9 mouse cellular contexts compared by ENCODE assay signal in genomic region chr14:72042881-72043236, GRCm38 (mm10).
A peak's percentile ranks its signal among the peaks of the same experiment; 100 is the strongest.
DNase-seq lines count a peak whose midpoint lies in the region.
"Had no signal": no experiment of that assay in that cellular context is flagged by ENCODE, and none has a peak within 500 bp of the region (broad histone marks: within the 10 kb centered on the region; RNA-seq: fewer than 3 reads in every experiment).

No protein-coding gene starts in this region.

- DNase-seq in cerebellum, postnatal 14 days, result peak; percentile 37 to 38
- no peak for DNase-seq in cerebellum, adult 18-20 months
- DNase-seq in right cerebral cortex, postnatal 10 days (ENCODE audit: low spot score in 2 of 2), result peak; percentile 67 to 84
- no peak for DNase-seq in right cerebral cortex, postnatal 36 days (ENCODE audit: low spot score in 2 of 2)
- DNase-seq in layer of hippocampus, adult 9-10 months (ENCODE audit: low spot score), result peak; percentile 15
- DNase-seq in telencephalon, adult 2 months (ENCODE audit: low read depth, low spot score), result peak; percentile 35
- DNase-seq in spleen, postnatal 14 days (ENCODE audit: low spot score in 2 of 2), result no peak
- no peak for DNase-seq in heart, adult 18-20 months
- DNase-seq: gastrocnemius, postnatal 14 days had no signal

Comparison
In these comparisons a context has a peak if more than half of its experiments do, and no peak if none do; other contexts are left out.
1. DNase-seq: peak in cerebellum, postnatal 14 days (2 of 2), right cerebral cortex, postnatal 10 days (2 of 2), layer of hippocampus, adult 9-10 months (single experiment) and telencephalon, adult 2 months (single experiment); none in cerebellum, adult 18-20 months (0 of 2), right cerebral cortex, postnatal 36 days (0 of 2), spleen, postnatal 14 days (0 of 2) and heart, adult 18-20 months (0 of 2).